Mouse (Mus musculus): Measurements from ENCODE around the gene Zscan2. TPM values are rescaled to one million over a fixed set of nuclear protein-coding genes. Genes with fewer than 3 reads are reported as not detected.
"Not testable (repeated sequence)": the region's sequence is repeated elsewhere in the genome, so short reads cannot be mapped to it uniquely, and the experiment has no call there.

The Zscan2 gene
- polyA plus RNA-seq (2016; fragmentation: Nextera tagmentation; extraction: Ambion mirVana): 4.6 and 5.9 TPM in 2 replicates

GRCm38 (mm10) chr7:80860729-80861274 is at the start of gene Zscan2:
Zscan2 (plus strand) TSS chr7:80860920.
- no peaks in the 10 kb centered on the region for H3K27me3 ChIP-seq
- 0% methylated on average over 40 of the region's 40 CpGs for WGBS

DNA sequence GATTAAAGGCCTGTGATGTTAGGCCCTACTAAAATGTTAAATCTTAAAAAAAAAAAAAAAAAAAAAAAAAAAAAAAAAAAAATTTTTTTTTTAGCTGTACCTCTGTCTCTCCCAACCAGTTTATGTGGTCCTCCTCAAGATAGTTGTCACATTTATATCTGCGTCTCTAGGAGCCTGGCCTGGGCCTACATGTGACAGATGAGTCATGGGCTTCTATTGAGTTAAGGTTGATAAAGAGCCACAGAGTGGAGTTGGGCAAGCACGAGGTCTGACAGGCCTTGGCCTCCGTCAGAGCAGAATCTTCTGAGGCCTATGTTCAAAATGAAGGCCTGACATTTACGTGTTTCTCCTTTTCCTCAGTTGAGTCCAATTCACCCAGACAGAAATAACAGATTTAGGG is 47.3 kb upstream of the Zscan2 start:
- H3K4me3 ChIP-seq: no peak overlapping the region
- no peak overlapping the region for H3K27ac ChIP-seq
- 83% methylated on average over 4 of the region's 4 CpGs for WGBS
- no peaks in the 10 kb centered on the region for H3K4me1 ChIP-seq
- no peak overlapping the region for H3K9ac ChIP-seq
- no peaks in the 10 kb centered on the region for H3K9me3 ChIP-seq (replicated peaks)
- no peak overlapping the region for H3K4me2 ChIP-seq (replicated peaks)
- no peaks in the 10 kb centered on the region for H3K36me3 ChIP-seq
- H3K27me3 ChIP-seq: no peaks in the 10 kb centered on the region
- ATAC-seq (ENCODE audit: low FRiP score): no peak

More at GRCm38 (mm10) chr7:80860729-80861274, at the start of gene Zscan2:
- Histone ChIP-seq H3K4me3 (peak within 1 kb of the TSS; percentile 85), H3K36me3 (peaks cover 27% of the 10 kb centered on the region), H3K9me3 (replicated peaks) (no peaks in the 10 kb centered on the region), H3K4me1 (peaks cover 38% of the 10 kb centered on the region), H3K4me2 (replicated peaks) (peak within 1 kb of the TSS; percentile 77), H3K27ac (peak within 1 kb of the TSS; percentile 93), H3K9ac (peak within 1 kb of the TSS; percentile 88)
- peak; percentile 99 for ATAC-seq (ENCODE audit: low FRiP score)

DNA sequence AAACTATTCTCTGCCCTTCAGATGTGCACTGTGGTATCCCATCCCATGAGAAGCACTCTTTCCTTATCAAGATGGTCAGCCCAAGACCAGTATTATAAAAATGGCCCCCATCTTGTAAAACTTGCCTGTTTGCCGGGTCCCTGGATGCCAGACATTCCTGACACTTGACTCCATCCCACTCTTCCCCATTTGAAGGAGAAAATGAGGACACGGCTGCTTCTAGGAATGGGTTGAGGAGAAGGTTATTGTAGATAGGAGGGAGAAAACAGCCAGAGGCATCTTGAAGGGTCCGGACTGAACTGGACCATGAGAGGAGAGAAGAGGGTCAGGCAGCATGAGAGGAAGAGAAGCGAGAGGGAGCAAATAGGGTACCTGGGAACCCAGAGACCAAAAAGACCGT is 44.1 kb upstream of the Zscan2 start:
- H3K4me2 ChIP-seq (replicated peaks): no peak overlapping the region
- H3K9ac ChIP-seq: no peak overlapping the region
- no peaks in the 10 kb centered on the region for H3K9me3 ChIP-seq (replicated peaks)
- ATAC-seq (ENCODE audit: low FRiP score): no peak
- H3K27me3 ChIP-seq: no peaks in the 10 kb centered on the region
- no peak overlapping the region for H3K4me3 ChIP-seq
- no peaks in the 10 kb centered on the region for H3K4me1 ChIP-seq
- 79% methylated on average over 5 of the region's 5 CpGs for WGBS
- no peak overlapping the region for H3K27ac ChIP-seq
- H3K36me3 ChIP-seq: no peaks in the 10 kb centered on the region

GRCm38 (mm10) chr7:80820838-80821237 is 39.9 kb upstream of the Zscan2 start:
- H3K4me3 ChIP-seq: no peak overlapping the region
- ATAC-seq (ENCODE audit: low FRiP score): no peak
- H3K9me3 ChIP-seq (replicated peaks): no peaks in the 10 kb centered on the region
- 86% methylated on average over 4 of the region's 4 CpGs for WGBS
- H3K27ac ChIP-seq: no peak overlapping the region
- H3K9ac ChIP-seq: no peak overlapping the region
- no peaks in the 10 kb centered on the region for H3K4me1 ChIP-seq
- H3K36me3 ChIP-seq: no peaks in the 10 kb centered on the region
- no peaks in the 10 kb centered on the region for H3K27me3 ChIP-seq
- H3K4me2 ChIP-seq (replicated peaks): no peak overlapping the region

- Histone ChIP-seq H3K27me3 (no peaks in the 10 kb centered on the region), H3K9me3 (replicated peaks) (no peaks in the 10 kb centered on the region), H3K9ac (no peak overlapping the region), H3K4me3 (no peak overlapping the region), H3K4me1 (no peaks in the 10 kb centered on the region), H3K36me3 (no peaks in the 10 kb centered on the region), H3K4me2 (replicated peaks) (no peak overlapping the region), H3K27ac (no peak overlapping the region)
- 87% methylated on average over 4 of the region's 4 CpGs for WGBS
- no peak for ATAC-seq (ENCODE audit: low FRiP score)
Measured at GRCm38 (mm10) chr7:80823267-80823666, 37.5 kb upstream of the Zscan2 start.

GRCm38 (mm10) chr7:80823875-80824682 is 36.6 kb upstream of the Zscan2 start:
- Histone ChIP-seq H3K27me3 (no peaks in the 10 kb centered on the region), H3K9me3 (replicated peaks) (no peaks in the 10 kb centered on the region), H3K9ac (no peak overlapping the region), H3K4me1 (no peaks in the 10 kb centered on the region), H3K4me2 (replicated peaks) (no peak overlapping the region), H3K27ac (no peak overlapping the region), H3K4me3 (no peak overlapping the region), H3K36me3 (no peaks in the 10 kb centered on the region)
- no peak for ATAC-seq (ENCODE audit: low FRiP score)
- WGBS: 82% methylated on average over 11 of the region's 11 CpGs

GRCm38 (mm10) chr7:80825843-80826403 is 34.8 kb upstream of the Zscan2 start, which contains the start of gene Iqgap1:
Iqgap1 (minus strand) TSS chr7:80825974.
- no peaks in the 10 kb centered on the region for H3K9me3 ChIP-seq (replicated peaks)
- no peak within 1 kb of the TSS for H3K27ac ChIP-seq
- no peak within 1 kb of the TSS for H3K4me3 ChIP-seq
- H3K4me1 ChIP-seq: no peaks in the 10 kb centered on the region
- 79% methylated on average over 11 of the region's 11 CpGs for WGBS
- no peak for ATAC-seq (ENCODE audit: low FRiP score)
- H3K4me2 ChIP-seq (replicated peaks): no peak within 1 kb of the TSS
- no peaks in the 10 kb centered on the region for H3K36me3 ChIP-seq
- no peak within 1 kb of the TSS for H3K9ac ChIP-seq
- H3K27me3 ChIP-seq: no peaks in the 10 kb centered on the region

GRCm38 (mm10) chr7:80828146-80828860 is 32.4 kb upstream of the Zscan2 start:
- Histone ChIP-seq H3K4me2 (replicated peaks) (no peak overlapping the region), H3K27me3 (no peaks in the 10 kb centered on the region), H3K27ac (no peak overlapping the region), H3K4me3 (no peak overlapping the region), H3K4me1 (peaks cover 3% of the 10 kb centered on the region), H3K9ac (no peak overlapping the region), H3K9me3 (replicated peaks) (no peaks in the 10 kb centered on the region), H3K36me3 (no peaks in the 10 kb centered on the region)
- 80% methylated on average over 18 of the region's 18 CpGs for WGBS
- no peak for ATAC-seq (ENCODE audit: low FRiP score)

GRCm38 (mm10) chr7:80830193-80830803 is 30.4 kb upstream of the Zscan2 start:
- Histone ChIP-seq H3K9me3 (replicated peaks) (no peaks in the 10 kb centered on the region), H3K27me3 (no peaks in the 10 kb centered on the region), H3K9ac (no peak overlapping the region), H3K4me2 (replicated peaks) (no peak overlapping the region), H3K4me1 (peaks cover 3% of the 10 kb centered on the region), H3K4me3 (no peak overlapping the region), H3K27ac (no peak overlapping the region), H3K36me3 (no peaks in the 10 kb centered on the region)
- 75% methylated on average over 15 of the region's 15 CpGs for WGBS
- no peak for ATAC-seq (ENCODE audit: low FRiP score)

DNA sequence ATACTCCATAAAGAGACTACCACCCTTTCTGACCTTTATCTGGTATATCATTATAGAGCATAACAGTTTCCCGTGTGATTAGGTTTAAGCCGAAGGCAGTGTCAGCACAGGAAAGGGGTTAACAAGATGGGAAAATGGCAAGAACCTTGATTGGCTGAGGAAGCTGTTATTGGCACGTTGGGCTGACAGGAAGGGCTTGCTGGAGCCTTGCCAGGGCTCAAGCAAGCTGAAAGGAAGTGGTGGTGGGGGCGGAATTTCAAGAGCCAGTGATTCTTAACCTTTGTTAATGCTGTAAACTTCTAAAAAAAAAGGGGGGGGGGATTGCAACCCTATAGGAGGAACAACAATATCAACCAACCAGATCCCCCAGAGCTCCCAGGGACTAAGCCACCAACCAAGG is 28.5 kb upstream of the Zscan2 start:
- Histone ChIP-seq H3K4me3 (no peak overlapping the region), H3K4me2 (replicated peaks) (no peak overlapping the region), H3K9me3 (replicated peaks) (no peaks in the 10 kb centered on the region), H3K27ac (no peak overlapping the region), H3K9ac (no peak overlapping the region), H3K36me3 (no peaks in the 10 kb centered on the region), H3K4me1 (peaks cover 3% of the 10 kb centered on the region), H3K27me3 (no peaks in the 10 kb centered on the region)
- WGBS: 51% methylated on average over 4 of the region's 4 CpGs
- ATAC-seq (ENCODE audit: low FRiP score): no peak

- ATAC-seq (ENCODE audit: low FRiP score): peak; percentile 67; the same call in 1 of the 2 replicates
- not testable (repeated sequence) for H3K4me3 ChIP-seq; H3K36me3 ChIP-seq; H3K9me3 ChIP-seq (replicated peaks); H3K27ac ChIP-seq; H3K4me1 ChIP-seq; H3K27me3 ChIP-seq; H3K9ac ChIP-seq
- 0 out of 2 replicates have a peak overlapping the region, but pooled peaks have one; percentile 17 for H3K4me2 ChIP-seq (replicated peaks)
- WGBS: 20% methylated on average over 14 of the region's 14 CpGs
Measured at GRCm38 (mm10) chr7:80832996-80833650, 27.6 kb upstream of the Zscan2 start.
